Mouse (Mus musculus): ENCODE results near the gene Dand5. TPM values are rescaled to one million over a fixed set of nuclear protein-coding genes. Genes with fewer than 3 reads are reported as not detected.

Gene Dand5
- total and polyA plus RNA-seq, 2 experiments: 1.8 to 2.0 TPM

DNA sequence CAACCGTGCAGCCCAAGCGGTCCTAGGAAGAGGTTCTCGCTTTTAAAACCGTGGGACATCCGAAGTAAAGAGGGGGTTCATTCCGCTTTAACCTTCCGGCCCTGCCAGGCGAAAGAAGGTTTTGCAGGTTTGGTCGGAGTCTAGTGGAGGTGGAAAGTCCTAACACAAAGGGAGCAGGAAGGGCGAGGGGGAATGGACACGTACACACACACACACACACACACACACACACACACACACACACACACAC lies 37.2 kb downstream of the Dand5 start:
- WGBS: 79% methylated on average over 11 of the region's 11 CpGs
- Histone ChIP-seq H3K4me1 (ENCODE audit: control insufficient read depth, insufficient read depth, low read length) (peaks cover 47% of the 10 kb centered on the region), H3K4me3 (ENCODE audit: insufficient read depth, low read depth, low read length) (no peak overlapping the region), H3K9ac (ENCODE audit: low read depth, low read length) (no peak overlapping the region), H3K27ac (replicated peaks; ENCODE audit: insufficient read depth, low read depth, low read length) (no peak overlapping the region), H3K36me3 (ENCODE audit: control insufficient read depth, insufficient read depth, low read length) (no peaks in the 10 kb centered on the region), H3K79me2 (ENCODE audit: control insufficient read depth, insufficient read depth, low read length) (peaks cover 68% of the 10 kb centered on the region), H3K27me3 (ENCODE audit: control insufficient read depth, insufficient read depth, low read length) (no peaks in the 10 kb centered on the region)
- TF ChIP-seq POLR2A (IDR thresholded peaks at IDR 0.05; ENCODE audit: extremely low read depth, insufficient read depth, low read length) (no peak), CTCF (IDR thresholded peaks at IDR 0.05; ENCODE audit: low read depth, low read length) (no peak)
- DNase-seq (ENCODE audit: extremely low read depth, low read depth, low spot score): no peak

DNA sequence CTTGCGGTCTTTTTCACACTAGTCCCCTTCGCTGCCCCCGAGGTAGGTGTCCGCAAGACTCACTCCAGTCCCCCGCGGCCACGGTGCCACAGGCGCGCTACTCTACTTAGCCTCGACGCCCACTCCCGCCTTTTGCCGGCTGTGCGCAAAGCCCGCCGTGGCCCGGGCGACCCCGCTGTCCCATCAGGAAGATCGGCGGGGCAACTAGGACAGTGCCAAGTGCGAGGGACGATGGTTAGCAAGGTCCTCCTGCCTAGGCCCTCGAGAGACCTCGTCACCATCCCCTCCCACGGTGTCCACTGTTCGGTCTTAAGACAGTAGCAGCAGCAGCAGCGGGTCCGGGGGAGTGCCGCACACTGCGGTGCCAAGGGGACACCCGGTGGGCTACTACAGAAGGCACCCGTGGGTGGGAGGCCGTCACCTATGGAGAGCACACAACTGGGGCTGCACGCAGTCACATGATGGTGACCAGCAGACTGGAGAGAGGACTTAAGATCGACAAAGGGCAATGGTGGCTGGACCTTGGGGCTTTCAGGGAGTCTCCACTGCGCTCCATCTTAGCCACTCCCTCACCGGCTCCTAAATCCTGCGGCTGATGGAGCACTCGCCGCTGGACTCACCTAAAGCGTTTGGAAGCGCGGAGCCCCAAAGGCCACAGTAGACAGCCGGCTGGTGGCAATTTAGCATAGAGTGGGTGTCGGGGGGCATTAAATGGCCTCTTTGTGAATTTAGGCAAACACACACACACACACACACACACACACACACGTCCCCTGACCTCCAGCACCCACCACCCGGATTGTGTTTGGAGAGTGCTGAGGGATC lies 37.7 kb downstream of the Dand5 start:
- Histone ChIP-seq H3K27me3 (ENCODE audit: control insufficient read depth, insufficient read depth, low read length) (no peaks in the 10 kb centered on the region), H3K27ac (replicated peaks; ENCODE audit: insufficient read depth, low read depth, low read length) (no peak overlapping the region)
- 51% methylated on average over 48 of the region's 48 CpGs for WGBS

DNA sequence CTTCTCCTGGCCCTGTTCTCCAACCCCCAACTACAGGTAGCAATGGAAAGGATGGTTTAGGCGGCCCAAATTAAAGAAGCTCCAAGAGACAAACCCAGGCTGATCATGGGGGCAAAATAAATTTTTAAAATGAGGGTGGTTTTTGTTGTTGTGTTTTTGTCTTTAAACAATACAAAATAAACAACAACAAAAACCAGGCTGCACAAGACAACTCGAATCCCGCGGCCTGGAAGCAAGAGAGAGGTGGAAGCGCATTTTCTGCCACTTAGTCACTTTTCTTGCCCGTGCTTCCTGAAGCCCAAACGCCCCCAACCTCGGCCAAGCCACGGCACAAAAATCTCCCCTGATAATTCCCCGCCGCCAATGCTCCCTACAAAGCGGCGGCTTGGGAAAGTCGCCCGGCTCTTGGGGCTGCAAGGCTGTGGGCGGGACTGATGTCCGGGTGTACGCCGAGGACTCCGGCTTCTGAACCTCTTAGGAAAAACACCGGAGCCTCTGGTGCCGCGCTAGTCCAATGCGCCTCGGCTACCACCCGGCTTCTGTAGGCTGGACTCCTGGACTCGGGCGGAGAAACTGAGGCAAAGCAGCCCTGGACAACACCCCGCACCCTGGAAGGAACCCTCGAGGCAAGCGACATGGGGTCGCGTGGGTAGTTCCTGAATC lies 38.6 kb downstream of the Dand5 start:
- Histone ChIP-seq H3K36me3 (ENCODE audit: control insufficient read depth, insufficient read depth, low read length) (no peaks in the 10 kb centered on the region), H3K9ac (ENCODE audit: low read depth, low read length) (no peak overlapping the region), H3K4me3 (ENCODE audit: insufficient read depth, low read depth, low read length) (no peak overlapping the region), H3K27me3 (ENCODE audit: control insufficient read depth, insufficient read depth, low read length) (no peaks in the 10 kb centered on the region), H3K4me1 (ENCODE audit: control insufficient read depth, insufficient read depth, low read length) (peaks cover 35% of the 10 kb centered on the region), H3K79me2 (ENCODE audit: control insufficient read depth, insufficient read depth, low read length) (peaks cover 61% of the 10 kb centered on the region), H3K27ac (replicated peaks; ENCODE audit: insufficient read depth, low read depth, low read length) (no peak overlapping the region)
- 60% methylated on average over 33 of the region's 33 CpGs for WGBS
- no peak for DNase-seq (ENCODE audit: extremely low read depth, low read depth, low spot score)
- TF ChIP-seq POLR2A (IDR thresholded peaks at IDR 0.05; ENCODE audit: extremely low read depth, insufficient read depth, low read length): no peak
- no peak for TF ChIP-seq CTCF (IDR thresholded peaks at IDR 0.05; ENCODE audit: low read depth, low read length)

More for the DNA sequence above, 37.7 kb downstream of the Dand5 start:
- TF ChIP-seq POLR2A (IDR thresholded peaks at IDR 0.05; ENCODE audit: extremely low read depth, insufficient read depth, low read length) (no peak), CTCF (IDR thresholded peaks at IDR 0.05; ENCODE audit: low read depth, low read length) (no peak)
- Histone ChIP-seq H3K79me2 (ENCODE audit: control insufficient read depth, insufficient read depth, low read length) (peaks cover 63% of the 10 kb centered on the region), H3K4me3 (ENCODE audit: insufficient read depth, low read depth, low read length) (no peak overlapping the region), H3K4me1 (ENCODE audit: control insufficient read depth, insufficient read depth, low read length) (peaks cover 41% of the 10 kb centered on the region), H3K36me3 (ENCODE audit: control insufficient read depth, insufficient read depth, low read length) (no peaks in the 10 kb centered on the region), H3K9ac (ENCODE audit: low read depth, low read length) (no peak overlapping the region)
- no peak for DNase-seq (ENCODE audit: extremely low read depth, low read depth, low spot score)

- Histone ChIP-seq H3K79me2 (ENCODE audit: control insufficient read depth, insufficient read depth, low read length) (peaks cover 56% of the 10 kb centered on the region), H3K36me3 (ENCODE audit: control insufficient read depth, insufficient read depth, low read length) (no peaks in the 10 kb centered on the region), H3K27ac (replicated peaks; ENCODE audit: insufficient read depth, low read depth, low read length) (no peak overlapping the region), H3K4me1 (ENCODE audit: control insufficient read depth, insufficient read depth, low read length) (peaks cover 31% of the 10 kb centered on the region), H3K4me3 (ENCODE audit: insufficient read depth, low read depth, low read length) (no peak overlapping the region), H3K27me3 (ENCODE audit: control insufficient read depth, insufficient read depth, low read length) (no peaks in the 10 kb centered on the region), H3K9ac (ENCODE audit: low read depth, low read length) (no peak overlapping the region)
- 79% methylated on average over 11 of the region's 11 CpGs for WGBS
- DNase-seq (ENCODE audit: extremely low read depth, low read depth, low spot score): no peak
- TF ChIP-seq POLR2A (IDR thresholded peaks at IDR 0.05; ENCODE audit: extremely low read depth, insufficient read depth, low read length): no peak
- no peak for TF ChIP-seq CTCF (IDR thresholded peaks at IDR 0.05; ENCODE audit: low read depth, low read length)
Observed at GRCm38 (mm10) chr8:84783198-84783918, 39.3 kb downstream of the Dand5 start.

DNA sequence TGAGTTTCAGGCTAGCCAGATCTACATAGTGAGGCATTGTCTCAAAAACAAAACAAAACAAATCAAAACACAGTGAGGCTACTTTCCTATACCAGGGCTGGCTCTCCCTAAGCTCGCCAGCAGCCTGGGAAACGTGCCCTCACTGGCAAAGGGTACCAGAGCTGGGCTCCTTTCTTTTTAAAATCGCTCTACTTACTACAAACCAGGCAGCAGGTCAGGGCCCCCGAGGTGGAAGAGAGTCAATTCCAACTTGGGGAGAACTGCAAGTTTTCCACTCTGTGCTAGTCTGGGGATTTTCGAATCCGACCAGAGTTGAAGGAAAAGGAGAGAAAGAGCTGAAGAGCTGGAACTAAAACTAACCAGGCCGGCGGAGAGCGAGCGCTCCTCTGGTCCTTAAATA lies 39.9 kb downstream of the Dand5 start:
- Histone ChIP-seq H3K36me3 (ENCODE audit: control insufficient read depth, insufficient read depth, low read length) (no peaks in the 10 kb centered on the region), H3K4me3 (ENCODE audit: insufficient read depth, low read depth, low read length) (no peak overlapping the region), H3K4me1 (ENCODE audit: control insufficient read depth, insufficient read depth, low read length) (peaks cover 28% of the 10 kb centered on the region), H3K9ac (ENCODE audit: low read depth, low read length) (no peak overlapping the region), H3K27me3 (ENCODE audit: control insufficient read depth, insufficient read depth, low read length) (no peaks in the 10 kb centered on the region), H3K27ac (replicated peaks; ENCODE audit: insufficient read depth, low read depth, low read length) (no peak overlapping the region), H3K79me2 (ENCODE audit: control insufficient read depth, insufficient read depth, low read length) (peaks cover 50% of the 10 kb centered on the region)
- 63% methylated on average over 10 of the region's 10 CpGs for WGBS
- no peak for DNase-seq (ENCODE audit: extremely low read depth, low read depth, low spot score)
- TF ChIP-seq POLR2A (IDR thresholded peaks at IDR 0.05; ENCODE audit: extremely low read depth, insufficient read depth, low read length) (no peak), CTCF (IDR thresholded peaks at IDR 0.05; ENCODE audit: low read depth, low read length) (no peak)

All from liver, adult 2 months (tissue).